Mouse (Mus musculus): ENCODE results near the gene Axl.
A peak's percentile ranks its signal among the peaks of the same experiment; 100 is the strongest.

Axl gene

GRCm38 (mm10) chr7:25788220-25789128 lies at the start of gene Axl:
Gene Axl, minus strand, starts transcription at chr7:25788705.
- DNase-seq (ENCODE audit: extremely low read depth, low read depth, low spot score) = no peak

GRCm38 (mm10) chr7:25835188-25835891 lies 46.8 kb upstream of the Axl start:
- DNase-seq (ENCODE audit: extremely low read depth, low read depth, low spot score) = no peak

- peak; percentile 91 for DNase-seq (ENCODE audit: extremely low read depth, low read depth, low spot score)
Observed at GRCm38 (mm10) chr7:25831557-25832530, 43.3 kb upstream of the Axl start.

GRCm38 (mm10) chr7:25830251-25830650 lies 41.7 kb upstream of the Axl start:
- DNase-seq (ENCODE audit: extremely low read depth, low read depth, low spot score) = no peak

- DNase-seq (ENCODE audit: extremely low read depth, low read depth, low spot score) = no peak
Observed at GRCm38 (mm10) chr7:25827199-25827598, 38.7 kb upstream of the Axl start.

- DNase-seq (ENCODE audit: extremely low read depth, low read depth, low spot score) = no peak
Observed at GRCm38 (mm10) chr7:25826029-25826428, 37.5 kb upstream of the Axl start.

GRCm38 (mm10) chr7:25825043-25825442 lies 36.5 kb upstream of the Axl start:
- DNase-seq (ENCODE audit: extremely low read depth, low read depth, low spot score) = no peak

GRCm38 (mm10) chr7:25816241-25816919 lies 27.9 kb upstream of the Axl start, which contains the start of gene Cyp2s1:
Gene Cyp2s1, minus strand, starts transcription at chr7:25816913.
- no peak for DNase-seq (ENCODE audit: extremely low read depth, low read depth, low spot score)

- DNase-seq (ENCODE audit: extremely low read depth, low read depth, low spot score) = no peak
Observed at GRCm38 (mm10) chr7:25815571-25815970, 27.1 kb upstream of the Axl start.

GRCm38 (mm10) chr7:25814711-25815110 lies 26.2 kb upstream of the Axl start:
- no peak for DNase-seq (ENCODE audit: extremely low read depth, low read depth, low spot score)

GRCm38 (mm10) chr7:25812195-25812594 lies 23.7 kb upstream of the Axl start:
- DNase-seq (ENCODE audit: extremely low read depth, low read depth, low spot score) = no peak

GRCm38 (mm10) chr7:25811716-25812115 lies 23.2 kb upstream of the Axl start:
- DNase-seq (ENCODE audit: extremely low read depth, low read depth, low spot score) = no peak

GRCm38 (mm10) chr7:25805631-25806343 lies 17.3 kb upstream of the Axl start:
- no peak for DNase-seq (ENCODE audit: extremely low read depth, low read depth, low spot score)

GRCm38 (mm10) chr7:25804792-25805191 lies 16.3 kb upstream of the Axl start:
- DNase-seq (ENCODE audit: extremely low read depth, low read depth, low spot score) = no peak

GRCm38 (mm10) chr7:25803460-25803859 lies 15.0 kb upstream of the Axl start:
- DNase-seq (ENCODE audit: extremely low read depth, low read depth, low spot score) = no peak

- DNase-seq (ENCODE audit: extremely low read depth, low read depth, low spot score) = no peak
Observed at GRCm38 (mm10) chr7:25802241-25803125, 14.0 kb upstream of the Axl start.

- no peak for DNase-seq (ENCODE audit: extremely low read depth, low read depth, low spot score)
Observed at GRCm38 (mm10) chr7:25801031-25801430, 12.5 kb upstream of the Axl start.

GRCm38 (mm10) chr7:25799369-25799768 lies 10.9 kb upstream of the Axl start:
- no peak for DNase-seq (ENCODE audit: extremely low read depth, low read depth, low spot score)

- DNase-seq (ENCODE audit: extremely low read depth, low read depth, low spot score) = no peak
Observed at GRCm38 (mm10) chr7:25798540-25798939, 10.0 kb upstream of the Axl start.
